19 mouse cellular contexts compared by ENCODE assay signal in the genomic region with DNA sequence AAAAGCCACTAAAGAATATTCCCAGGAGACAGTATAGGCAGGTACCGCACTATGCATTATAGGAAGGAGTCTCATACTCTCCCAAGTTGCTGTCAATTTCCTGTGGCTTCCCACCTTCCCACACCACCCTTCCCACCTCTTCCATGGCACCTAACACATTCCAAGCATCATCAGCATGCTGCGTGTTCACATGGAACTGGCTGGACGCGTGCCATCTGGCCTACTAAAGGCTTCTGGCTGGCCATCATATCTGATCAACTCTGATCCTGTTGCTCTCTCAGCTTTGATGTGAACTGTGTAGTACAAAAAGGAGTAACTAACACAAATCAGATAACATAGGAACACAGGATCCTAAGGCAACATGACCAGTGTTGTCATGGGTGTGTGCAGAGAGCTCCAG.
DNase-seq lines count a peak whose midpoint lies in the region; ATAC-seq and TF ChIP-seq lines count a peak whose summit lies in the region.
"Had no signal": no experiment of that assay in that cellular context is flagged by ENCODE, and none has a peak within 500 bp of the region (broad histone marks: within the 10 kb centered on the region; RNA-seq: fewer than 3 reads in every experiment).

No protein-coding gene starts in this region.

- H3K4me2 ChIP-seq in stomach, postnatal 0 days (replicated peaks; ENCODE audit: low read depth): no peak overlapping the region
- H3K4me2 ChIP-seq: heart, embryonic 15.5 days; hindbrain, embryonic 14.5 days; limb, embryonic 15.5 days had no signal

- ATAC-seq in frontal cortex, adult (ENCODE audit: low TSS enrichment): peak; percentile 55; the same call in 1 of the 2 replicates
- no peak for ATAC-seq in stomach, postnatal 0 days (ENCODE audit: low FRiP score, low TSS enrichment)
- ATAC-seq: forebrain, postnatal 0 days had no signal

- no peaks in the 10 kb centered on the region for H3K27me3 ChIP-seq in stomach, postnatal 0 days (ENCODE audit: control insufficient read depth, insufficient read depth, low read length)
- H3K27me3 ChIP-seq: heart, embryonic 15.5 days; limb, embryonic 15.5 days had no signal

- TF ChIP-seq CTCF in stomach, postnatal 0 days (IDR thresholded peaks at IDR 0.05; ENCODE audit: low read depth): no peak

- peaks cover 12% of the 10 kb centered on the region for H3K36me3 ChIP-seq in stomach, postnatal 0 days (ENCODE audit: control insufficient read depth, insufficient read depth, low read length)

- H3K9ac ChIP-seq in stomach, postnatal 0 days (ENCODE audit: low read length): no peak overlapping the region
- H3K9ac ChIP-seq: forebrain, postnatal 0 days; heart, embryonic 15.5 days; hindbrain, embryonic 14.5 days; limb, embryonic 15.5 days had no signal

- WGBS in stomach, postnatal 0 days: 85% methylated on average over 4 of the region's 4 CpGs

- no peaks in the 10 kb centered on the region for H3K4me1 ChIP-seq in stomach, postnatal 0 days (replicated peaks; ENCODE audit: control insufficient read depth, insufficient read depth)
- H3K4me1 ChIP-seq: midbrain, embryonic 10.5 days had no signal

- H3K9me3 ChIP-seq in stomach, postnatal 0 days (ENCODE audit: control insufficient read depth, low read length): no peaks in the 10 kb centered on the region
- H3K9me3 ChIP-seq: heart, embryonic 15.5 days; limb, embryonic 15.5 days; midbrain, embryonic 10.5 days had no signal

- no peak overlapping the region for H3K4me3 ChIP-seq in stomach, postnatal 0 days (ENCODE audit: low read depth, low read length)
- H3K4me3 ChIP-seq: heart, embryonic 15.5 days; limb, embryonic 15.5 days; midbrain, embryonic 10.5 days had no signal

- no peak overlapping the region for H3K27ac ChIP-seq in stomach, postnatal 0 days (replicated peaks)
- H3K27ac ChIP-seq: heart, embryonic 15.5 days; hindbrain, embryonic 14.5 days; kidney, postnatal 0 days; limb, embryonic 15.5 days; midbrain, embryonic 10.5 days had no signal

- no peak for DNase-seq in frontal cortex, postnatal 10 days (ENCODE audit: low spot score in 2 of 2)
- peak; percentile 41 for DNase-seq in right cerebral cortex, adult 18-20 months
- DNase-seq in right cerebral cortex, postnatal 36 days (ENCODE audit: low spot score in 2 of 2): no peak
- peak; percentile 46 for DNase-seq in cerebellum, adult 9-11 months
- no peak for DNase-seq in adipocyte (ENCODE audit: low spot score)
- DNase-seq in stomach, postnatal 0 days (ENCODE audit: low spot score): no peak
- DNase-seq: adrenal gland, postnatal 14 days; forebrain, postnatal 0 days; heart, postnatal 36 days; kidney, adult 2 months; layer of hippocampus, adult 9-11 months; right cerebral cortex, postnatal 25 days; thymus, postnatal 25 days had no signal

- TF ChIP-seq EP300 in stomach, postnatal 0 days (optimal IDR thresholded peaks at IDR 0.05): no peak

Comparison
In these comparisons a context has a peak if more than half of its experiments do, and no peak if none do; other contexts are left out.
1. DNase-seq: peak in right cerebral cortex, adult 18-20 months (single experiment) and cerebellum, adult 9-11 months (single experiment); none in frontal cortex, postnatal 10 days (0 of 2), right cerebral cortex, postnatal 36 days (0 of 2), adipocyte (single experiment) and stomach, postnatal 0 days (single experiment).